Mouse (Mus musculus) bone marrow, adult 2 months (tissue): ENCODE data around the gene Mboat2.

Experiments
- CTCF ChIP-seq: fragments of 200-500 bp; IDR thresholded peaks from 2 replicates; pipeline ENCODE4 v1.5.1; 2011; ENCODE audit warnings: low read length, control low read depth; ENCODE audit not compliant: control insufficient read depth, insufficient read depth
- POLR2A ChIP-seq: fragments of 200-500 bp; IDR thresholded peaks from 2 replicates; pipeline ENCODE4 v1.6.1; 2011; ENCODE audit warnings: low read depth, mild to moderate bottlenecking, control low read depth, low read length, borderline replicate concordance; ENCODE audit not compliant: control insufficient read depth

- TF ChIP-seq CTCF (no peak), POLR2A (no peak)
Observed at GRCm38 (mm10) chr12:24898226-24898625, 67.5 kb downstream of the Mboat2 start.
